Mouse (Mus musculus): ENCODE results near the gene Crim1. TPM values are rescaled to one million over a fixed set of nuclear protein-coding genes. Genes with fewer than 3 reads are reported as not detected.
"Not testable (repeated sequence)": the region's sequence is repeated elsewhere in the genome, so short reads cannot be mapped to it uniquely, and the experiment has no call there.

The Crim1 gene
- polyA plus RNA-seq, 1 experiment from 2014 or later: 5.6 TPM

DNA sequence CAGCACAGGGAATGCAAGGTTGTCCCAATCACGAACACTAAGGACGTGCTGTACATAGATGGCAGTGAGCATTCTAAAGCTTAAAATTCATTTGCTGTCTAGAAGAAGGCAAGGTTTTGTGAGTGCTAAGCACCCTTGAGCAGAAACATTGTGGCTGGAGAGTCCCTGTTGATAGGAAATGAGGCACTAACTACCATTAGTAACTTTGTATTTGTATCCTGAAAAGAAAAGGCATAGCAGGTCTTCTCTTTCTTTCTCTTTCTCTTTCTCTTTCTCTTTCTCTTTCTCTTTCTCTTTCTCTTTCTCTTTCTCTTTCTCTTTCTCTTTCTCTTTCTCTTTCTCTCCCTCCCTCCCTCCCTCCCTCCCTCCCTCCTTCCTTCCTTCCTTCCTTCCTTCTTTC is 53.5 kb downstream of the Crim1 start:
- ATAC-seq (ENCODE audit: insufficient number of reproducible peaks, insufficient read depth, low FRiP score, low TSS enrichment, low read depth); H3K27ac ChIP-seq; H3K27me3 ChIP-seq; H3K9ac ChIP-seq (replicated peaks); H3K9me3 ChIP-seq; H3K4me2 ChIP-seq; H3K36me3 ChIP-seq; H3K4me3 ChIP-seq (replicated peaks): not testable (repeated sequence)
- 86% methylated on average over 2 of the region's 2 CpGs for WGBS
- peaks cover 16% of the 10 kb centered on the region for H3K4me1 ChIP-seq (replicated peaks)

DNA sequence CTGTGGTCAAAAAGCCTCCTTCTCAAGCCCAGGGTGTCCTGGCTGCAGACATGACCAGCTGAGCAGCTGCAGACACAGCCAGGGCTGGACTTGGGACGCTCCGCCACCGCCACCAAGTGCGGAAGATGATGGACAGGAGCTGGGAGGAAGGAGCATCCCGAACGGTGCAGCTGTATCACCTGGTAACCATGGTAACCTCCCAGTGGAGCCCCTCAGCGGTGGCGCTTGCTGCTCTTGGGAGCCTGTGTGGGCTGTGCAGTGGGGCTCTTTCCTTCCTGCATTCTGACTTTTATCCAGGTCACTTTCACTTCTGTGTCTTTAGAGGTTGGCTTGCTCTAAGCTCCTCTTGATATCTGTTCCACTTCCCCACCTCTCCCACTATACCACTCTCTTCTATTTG is 54.2 kb downstream of the Crim1 start:
- Histone ChIP-seq H3K9me3 (no peaks in the 10 kb centered on the region), H3K27me3 (no peaks in the 10 kb centered on the region), H3K4me2 (no peak overlapping the region), H3K36me3 (no peaks in the 10 kb centered on the region), H3K4me3 (replicated peaks) (no peak overlapping the region), H3K4me1 (replicated peaks) (peaks cover 9% of the 10 kb centered on the region), H3K9ac (replicated peaks) (no peak overlapping the region), H3K27ac (no peak overlapping the region)
- no peak for ATAC-seq (ENCODE audit: insufficient number of reproducible peaks, insufficient read depth, low FRiP score, low TSS enrichment, low read depth)
- WGBS: 71% methylated on average over 8 of the region's 8 CpGs

- Histone ChIP-seq H3K9me3 (no peaks in the 10 kb centered on the region), H3K36me3 (no peaks in the 10 kb centered on the region), H3K4me3 (replicated peaks) (no peak overlapping the region), H3K9ac (replicated peaks) (no peak overlapping the region), H3K4me2 (no peak overlapping the region), H3K27ac (no peak overlapping the region), H3K27me3 (no peaks in the 10 kb centered on the region), H3K4me1 (replicated peaks) (no peaks in the 10 kb centered on the region; the same call in 1 of the 2 replicates)
- WGBS: 91% methylated on average over 9 of the region's 9 CpGs
- ATAC-seq (ENCODE audit: insufficient number of reproducible peaks, insufficient read depth, low FRiP score, low TSS enrichment, low read depth): no peak
Measured at GRCm38 (mm10) chr17:78255711-78256110, 55.7 kb downstream of the Crim1 start.

DNA sequence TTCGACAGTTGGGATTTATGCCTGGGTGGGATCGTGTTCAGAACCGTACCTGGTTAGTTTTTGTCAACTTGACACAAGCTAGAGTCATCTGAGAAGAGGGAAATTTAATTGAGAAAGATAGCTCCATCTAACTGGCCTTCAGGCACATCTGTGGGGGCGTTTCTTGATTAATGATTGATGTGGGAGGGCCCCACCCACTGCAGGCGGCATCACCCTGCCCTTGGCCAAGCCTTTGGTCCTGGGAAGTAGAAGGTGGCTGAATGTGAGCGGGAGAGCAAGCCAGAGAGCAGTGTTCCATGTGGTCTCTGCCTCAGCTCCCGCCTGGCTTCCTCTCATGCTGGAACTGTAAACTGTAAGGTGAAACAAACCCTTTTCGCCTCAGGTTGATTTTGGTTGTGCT is 56.5 kb downstream of the Crim1 start:
- ATAC-seq (ENCODE audit: insufficient number of reproducible peaks, insufficient read depth, low FRiP score, low TSS enrichment, low read depth): no peak
- Histone ChIP-seq H3K36me3 (no peaks in the 10 kb centered on the region), H3K4me2 (no peak overlapping the region), H3K4me1 (replicated peaks) (no peaks in the 10 kb centered on the region), H3K9ac (replicated peaks) (no peak overlapping the region), H3K27ac (0 out of 2 replicates have a peak overlapping the region, but pooled peaks have one; percentile 9), H3K27me3 (no peaks in the 10 kb centered on the region), H3K9me3 (no peaks in the 10 kb centered on the region), H3K4me3 (replicated peaks) (no peak overlapping the region)
- WGBS: 74% methylated on average over 8 of the region's 8 CpGs

DNA sequence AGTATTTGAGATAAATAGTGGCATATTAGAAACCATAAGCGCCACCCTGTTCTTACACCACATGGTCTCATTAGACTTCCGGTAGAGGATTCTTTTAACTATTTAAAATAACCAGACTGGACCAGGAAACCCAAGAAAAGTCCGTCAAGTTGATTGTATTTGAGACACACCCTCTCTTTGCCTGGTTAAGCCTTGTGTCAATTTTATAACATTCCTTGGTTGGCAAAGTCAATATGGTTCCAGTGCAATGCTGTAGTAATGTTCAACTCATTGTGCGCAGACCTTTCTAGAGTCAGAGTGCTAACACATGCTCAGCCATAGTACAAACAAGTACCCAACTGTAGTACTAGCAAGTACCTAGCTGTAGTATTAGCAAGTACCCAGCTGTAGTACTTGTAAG is 61.6 kb downstream of the Crim1 start:
- H3K9ac ChIP-seq (replicated peaks): no peak overlapping the region
- no peak overlapping the region for H3K4me3 ChIP-seq (replicated peaks)

DNA sequence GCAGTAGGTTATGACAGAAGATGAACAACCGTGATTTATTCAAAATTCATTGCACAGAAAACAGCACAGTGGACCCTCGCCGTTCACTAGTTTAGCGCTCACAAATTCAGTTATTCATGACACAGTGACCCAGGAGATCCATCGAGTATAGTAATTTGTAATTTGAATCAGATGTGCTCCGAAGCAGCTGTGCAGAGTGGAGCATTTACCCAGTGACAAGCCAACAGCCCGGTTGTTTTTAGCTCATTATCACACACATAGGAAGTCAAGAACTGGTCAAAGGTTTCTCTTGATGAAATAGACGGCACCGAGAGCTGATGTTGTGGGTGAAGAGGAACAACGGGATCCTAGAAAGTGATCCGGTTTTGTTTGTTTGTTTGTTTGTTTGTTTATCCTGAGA is 64.1 kb downstream of the Crim1 start:
- Histone ChIP-seq H3K27ac (no peak overlapping the region), H3K9ac (replicated peaks) (no peak overlapping the region), H3K4me2 (0 out of 2 replicates have a peak overlapping the region, but pooled peaks have one; percentile 11), H3K36me3 (no peaks in the 10 kb centered on the region), H3K4me1 (replicated peaks) (peaks cover 21% of the 10 kb centered on the region), H3K27me3 (no peaks in the 10 kb centered on the region), H3K4me3 (replicated peaks) (no peak overlapping the region), H3K9me3 (no peaks in the 10 kb centered on the region)
- WGBS: 34% methylated on average over 11 of the region's 11 CpGs
- no peak for ATAC-seq (ENCODE audit: insufficient number of reproducible peaks, insufficient read depth, low FRiP score, low TSS enrichment, low read depth)

More for the DNA sequence above, 61.6 kb downstream of the Crim1 start:
- no peaks in the 10 kb centered on the region for H3K27me3 ChIP-seq
- H3K4me2 ChIP-seq: no peak overlapping the region
- no peaks in the 10 kb centered on the region for H3K36me3 ChIP-seq
- 91% methylated on average over 4 of the region's 4 CpGs for WGBS
- no peak overlapping the region for H3K27ac ChIP-seq
- no peaks in the 10 kb centered on the region for H3K9me3 ChIP-seq
- no peak for ATAC-seq (ENCODE audit: insufficient number of reproducible peaks, insufficient read depth, low FRiP score, low TSS enrichment, low read depth)
- H3K4me1 ChIP-seq (replicated peaks): peaks cover 21% of the 10 kb centered on the region

DNA sequence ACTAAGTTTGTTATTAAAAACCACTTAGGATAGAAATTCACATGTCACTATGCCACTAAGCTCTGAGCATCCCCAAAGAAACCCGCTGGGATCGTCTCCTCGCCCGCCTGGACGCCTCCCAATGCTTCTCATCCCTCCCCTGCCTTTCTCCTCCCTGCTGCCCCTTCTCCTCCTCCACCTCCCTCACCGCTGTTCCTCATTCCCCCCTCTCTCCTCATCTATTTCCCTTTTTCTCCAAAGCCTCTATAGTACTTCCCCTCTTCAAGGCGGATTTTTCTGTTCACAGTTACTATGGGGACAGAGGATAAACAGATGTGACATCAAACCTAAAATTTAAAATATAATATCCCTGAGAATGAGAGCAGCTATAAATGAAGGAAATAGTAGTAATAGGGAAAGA is 65.1 kb downstream of the Crim1 start:
- H3K4me2 ChIP-seq: no peak overlapping the region
- H3K27me3 ChIP-seq: no peaks in the 10 kb centered on the region
- H3K36me3 ChIP-seq: no peaks in the 10 kb centered on the region
- no peak overlapping the region for H3K27ac ChIP-seq
- H3K9ac ChIP-seq (replicated peaks): no peak overlapping the region
- no peaks in the 10 kb centered on the region for H3K9me3 ChIP-seq
- WGBS: 88% methylated on average over 7 of the region's 7 CpGs
- no peak overlapping the region for H3K4me3 ChIP-seq (replicated peaks)
- ATAC-seq (ENCODE audit: insufficient number of reproducible peaks, insufficient read depth, low FRiP score, low TSS enrichment, low read depth): no peak
- H3K4me1 ChIP-seq (replicated peaks): peaks cover 21% of the 10 kb centered on the region

GRCm38 (mm10) chr17:78266271-78266670 is 66.2 kb downstream of the Crim1 start:
- H3K4me2 ChIP-seq: no peak overlapping the region
- H3K27me3 ChIP-seq: no peaks in the 10 kb centered on the region
- no peaks in the 10 kb centered on the region for H3K36me3 ChIP-seq
- no peak overlapping the region for H3K4me3 ChIP-seq (replicated peaks)
- H3K9me3 ChIP-seq: no peaks in the 10 kb centered on the region
- H3K27ac ChIP-seq: no peak overlapping the region
- 92% methylated on average over 2 of the region's 2 CpGs for WGBS
- ATAC-seq (ENCODE audit: insufficient number of reproducible peaks, insufficient read depth, low FRiP score, low TSS enrichment, low read depth): no peak
- peaks cover 22% of the 10 kb centered on the region for H3K4me1 ChIP-seq (replicated peaks)
- H3K9ac ChIP-seq (replicated peaks): no peak overlapping the region

DNA sequence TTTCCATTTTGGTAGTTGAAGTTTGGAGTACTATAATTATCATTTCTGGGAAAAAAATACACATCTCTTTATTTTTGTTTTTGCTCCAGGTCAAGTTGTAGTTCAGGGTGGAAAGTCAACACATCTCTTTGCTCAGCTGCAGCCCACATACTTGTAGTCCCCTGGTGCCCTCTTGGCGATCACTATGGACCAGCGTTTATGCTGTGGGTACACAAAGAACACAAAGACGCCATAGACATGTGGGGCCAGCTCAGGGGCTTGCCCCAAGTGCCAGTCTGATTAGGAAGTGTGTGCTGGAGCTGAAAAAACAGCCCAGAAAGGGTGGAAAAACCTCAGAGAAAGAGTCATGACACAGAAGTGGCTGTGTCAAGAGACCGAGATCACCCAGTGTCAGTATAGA is 68.5 kb downstream of the Crim1 start:
- peaks cover 31% of the 10 kb centered on the region for H3K4me1 ChIP-seq (replicated peaks)
- no peak for ATAC-seq (ENCODE audit: insufficient number of reproducible peaks, insufficient read depth, low FRiP score, low TSS enrichment, low read depth)
- no peaks in the 10 kb centered on the region for H3K9me3 ChIP-seq
- 90% methylated on average over 4 of the region's 4 CpGs for WGBS
- H3K9ac ChIP-seq (replicated peaks): no peak overlapping the region
- H3K4me3 ChIP-seq (replicated peaks): no peak overlapping the region
- H3K4me2 ChIP-seq: no peak overlapping the region
- H3K27ac ChIP-seq: no peak overlapping the region
- H3K36me3 ChIP-seq: no peaks in the 10 kb centered on the region
- H3K27me3 ChIP-seq: no peaks in the 10 kb centered on the region

DNA sequence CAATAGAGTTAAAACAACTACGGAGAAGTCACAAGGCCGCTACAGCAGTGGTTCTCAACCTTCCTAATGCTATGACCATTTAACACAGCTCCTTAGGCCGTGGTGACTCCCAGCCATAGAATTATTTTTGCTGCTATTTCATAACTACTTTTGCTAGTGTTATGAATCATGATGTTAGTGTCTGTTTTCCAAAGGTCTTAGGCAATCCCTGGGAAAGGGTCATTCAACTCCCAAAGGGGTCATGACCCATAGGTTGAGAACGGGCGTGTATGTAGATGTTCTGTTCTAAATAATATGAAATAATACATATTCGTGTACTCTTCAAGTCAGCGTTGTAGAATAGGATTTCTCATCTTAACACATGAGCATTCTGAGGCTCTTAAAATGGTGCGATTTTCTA is 69.3 kb downstream of the Crim1 start:
- Histone ChIP-seq H3K27me3 (no peaks in the 10 kb centered on the region), H3K9me3 (no peaks in the 10 kb centered on the region), H3K36me3 (no peaks in the 10 kb centered on the region), H3K9ac (replicated peaks) (no peak overlapping the region), H3K4me1 (replicated peaks) (peaks cover 30% of the 10 kb centered on the region), H3K4me3 (replicated peaks) (no peak overlapping the region), H3K4me2 (no peak overlapping the region), H3K27ac (no peak overlapping the region)
- WGBS: 97% methylated on average over 8 of the region's 8 CpGs
- ATAC-seq (ENCODE audit: insufficient number of reproducible peaks, insufficient read depth, low FRiP score, low TSS enrichment, low read depth): no peak

- no peaks in the 10 kb centered on the region for H3K9me3 ChIP-seq
- no peaks in the 10 kb centered on the region for H3K36me3 ChIP-seq
- peaks cover 29% of the 10 kb centered on the region for H3K4me1 ChIP-seq (replicated peaks)
- H3K4me2 ChIP-seq: no peak overlapping the region
- no peak overlapping the region for H3K27ac ChIP-seq
- 78% methylated on average over 6 of the region's 6 CpGs for WGBS
- H3K4me3 ChIP-seq (replicated peaks): no peak overlapping the region
- H3K9ac ChIP-seq (replicated peaks): no peak overlapping the region
- no peak for ATAC-seq (ENCODE audit: insufficient number of reproducible peaks, insufficient read depth, low FRiP score, low TSS enrichment, low read depth)
- H3K27me3 ChIP-seq: no peaks in the 10 kb centered on the region
Measured at GRCm38 (mm10) chr17:78270019-78270418, 70.0 kb downstream of the Crim1 start.

GRCm38 (mm10) chr17:78271731-78272130 is 71.7 kb downstream of the Crim1 start:
- peak overlapping the region; percentile 79 for H3K27ac ChIP-seq
- no peak overlapping the region for H3K4me2 ChIP-seq
- no peaks in the 10 kb centered on the region for H3K27me3 ChIP-seq
- no peaks in the 10 kb centered on the region for H3K36me3 ChIP-seq
- ATAC-seq (ENCODE audit: insufficient number of reproducible peaks, insufficient read depth, low FRiP score, low TSS enrichment, low read depth): no peak
- H3K4me1 ChIP-seq (replicated peaks): peaks cover 34% of the 10 kb centered on the region
- H3K9ac ChIP-seq (replicated peaks): no peak overlapping the region
- 83% methylated on average over 8 of the region's 8 CpGs for WGBS
- H3K4me3 ChIP-seq (replicated peaks): no peak overlapping the region
- no peaks in the 10 kb centered on the region for H3K9me3 ChIP-seq
